Mouse (Mus musculus): ENCODE measurements at regions not wholly inside any gene's neighbourhood (a gene's known extent, or its start where the extent isn't known, plus 50 kb on each side); places are given as distances from the start of the nearest gene placed in this dataset.
A peak's percentile ranks its signal among the peaks of the same experiment; 100 is the strongest.

- intact Hi-C loops (cut with DNase I): loop anchor here (1.0 to 5.0 kb wide), 2 partner anchors 46 to 1041 kb away; no protein-coding TSS in a partner anchor
- peak; percentile 52 to 70 for DNase-seq
These were observed 106.1 kb upstream of the Zfp64 start for GRCm38 (mm10) chr2:169061520-169061919.

GRCm38 (mm10) chr2:169060495-169060894 is 105.1 kb upstream of the Zfp64 start:
- DNase-seq: no peak
- intact Hi-C loops (cut with DNase I): loop anchor here (5.0 kb wide), 1 partner anchor 1042 kb away; no protein-coding TSS in a partner anchor

GRCm38 (mm10) chr2:169057831-169058230 is 102.4 kb upstream of the Zfp64 start:
- intact Hi-C loops (cut with DNase I): no loop called here
- no peak for DNase-seq

- no peak for DNase-seq
- intact Hi-C loops (cut with DNase I): no loop called here
These were observed 94.6 kb upstream of the Zfp64 start for GRCm38 (mm10) chr2:169049947-169050346.

- DNase-seq: no peak
- intact Hi-C loops (cut with DNase I): no loop called here
These were observed 86.4 kb upstream of the Zfp64 start for GRCm38 (mm10) chr2:169041748-169042147.

GRCm38 (mm10) chr2:169037975-169038374 is 82.6 kb upstream of the Zfp64 start:
- no peak for DNase-seq
- intact Hi-C loops (cut with DNase I): no loop called here

GRCm38 (mm10) chr2:169037519-169037918 is 82.1 kb upstream of the Zfp64 start:
- intact Hi-C loops (cut with DNase I): no loop called here

GRCm38 (mm10) chr2:169035315-169035714 is 79.9 kb upstream of the Zfp64 start:
- no peak for DNase-seq
- intact Hi-C loops (cut with DNase I): no loop called here

More at GRCm38 (mm10) chr2:169037519-169037918, 82.1 kb upstream of the Zfp64 start:
- DNase-seq: no peak

- intact Hi-C loops (cut with DNase I): no loop called here
- no peak for DNase-seq
These were observed 78.6 kb upstream of the Zfp64 start for GRCm38 (mm10) chr2:169033997-169034396.

- DNase-seq: no peak
- intact Hi-C loops (cut with DNase I): no loop called here
These were observed 77.8 kb upstream of the Zfp64 start for GRCm38 (mm10) chr2:169033181-169033580.

- DNase-seq: no peak
- intact Hi-C loops (cut with DNase I): no loop called here
These were observed 73.2 kb upstream of the Zfp64 start for GRCm38 (mm10) chr2:169028531-169029114.

GRCm38 (mm10) chr2:169019037-169019436 is 63.6 kb upstream of the Zfp64 start:
- intact Hi-C loops (cut with DNase I): no loop called here
- DNase-seq: no peak

- DNase-seq: no peak
- intact Hi-C loops (cut with DNase I): no loop called here
These were observed 54.9 kb upstream of the Zfp64 start for GRCm38 (mm10) chr2:169010271-169010670.

GRCm38 (mm10) chr2:169008756-169009155 is 53.4 kb upstream of the Zfp64 start:
- peak; percentile 7 to 25 for DNase-seq
- intact Hi-C loops (cut with DNase I): no loop called here

GRCm38 (mm10) chr2:169008333-169008732 is 52.9 kb upstream of the Zfp64 start:
- intact Hi-C loops (cut with DNase I): no loop called here
- no peak for DNase-seq

GRCm38 (mm10) chr2:169006549-169006948 is 51.2 kb upstream of the Zfp64 start:
- no peak for DNase-seq
- intact Hi-C loops (cut with DNase I): no loop called here

- intact Hi-C loops (cut with DNase I): no loop called here
- DNase-seq: no peak
These were observed 50.4 kb upstream of the Zfp64 start for GRCm38 (mm10) chr2:169005810-169006209.

Small RNA genes lying in the stretch of these regions (microRNA-seq; reads per million reads assigned to microRNA genes)
- gene Gm26469: 0 reads per million in 2 experiments

All from gastrocnemius, postnatal 36 days (tissue).